In genomic region chr1:180283813-180284768, GRCm38 (mm10) we compare ENCODE assay signal across 8 mouse cellular contexts. TPM values are rescaled to one million over a fixed set of nuclear protein-coding genes. Genes with fewer than 3 reads are reported as not detected.
DNase-seq lines count a peak whose midpoint lies in the region; ATAC-seq and TF ChIP-seq lines count a peak whose summit lies in the region.

No protein-coding gene starts in this region.

- peak overlapping the region; percentile 53; the same call in 1 of the 2 replicates for H3K9ac ChIP-seq in hindbrain, embryonic 13.5 days

- H3K36me3 ChIP-seq in hindbrain, embryonic 13.5 days: no peaks in the 10 kb centered on the region
- H3K36me3 ChIP-seq in midbrain, embryonic 10.5 days: no peaks in the 10 kb centered on the region

- peak; percentile 22; the same call in 1 of the 2 replicates for TF ChIP-seq CTCF in left cerebral cortex, adult 2 months (IDR thresholded peaks at IDR 0.05)

- 22% methylated on average over 16 of the region's 16 CpGs for WGBS in hindbrain, embryonic 13.5 days
- WGBS in midbrain, embryonic 10.5 days: 20% methylated on average over 16 of the region's 16 CpGs

- peak; percentile 34; the same call in 1 of the 2 replicates for ATAC-seq in hindbrain, embryonic 13.5 days (ENCODE audit: low FRiP score)
- no peak for ATAC-seq in megakaryocyte-erythroid progenitor cell, adult 5-6 weeks (replicated peaks; ENCODE audit: low FRiP score, low TSS enrichment, poor library complexity, severe bottlenecking)

- H3K27ac ChIP-seq in left cerebral cortex, adult 2 months: no peak overlapping the region
- H3K27ac ChIP-seq in hindbrain, embryonic 13.5 days: peak overlapping the region; percentile 56; the same call in 1 of the 2 replicates
- peak overlapping the region; percentile 58 for H3K27ac ChIP-seq in midbrain, embryonic 10.5 days (replicated peaks)

- H3K27me3 ChIP-seq in hindbrain, embryonic 13.5 days: peaks cover 5% of the 10 kb centered on the region; the same call in 1 of the 2 replicates
- peaks cover 5% of the 10 kb centered on the region for H3K27me3 ChIP-seq in midbrain, embryonic 10.5 days (ENCODE audit: low read depth, poor library complexity, severe bottlenecking)

- intact Hi-C loops in left cerebral cortex, adult 2 months (cut with DNase I): no loop called here
- intact Hi-C loops in left cerebral cortex, postnatal 4 days (cut with DNase I): no loop called here

- no peak overlapping the region for H3K4me3 ChIP-seq in left cerebral cortex, adult 2 months
- no peak overlapping the region for H3K4me3 ChIP-seq in hindbrain, embryonic 13.5 days
- peak overlapping the region; percentile 19; the same call in 1 of the 2 replicates for H3K4me3 ChIP-seq in midbrain, embryonic 10.5 days

- no peaks in the 10 kb centered on the region for H3K9me3 ChIP-seq in hindbrain, embryonic 13.5 days
- no peaks in the 10 kb centered on the region for H3K9me3 ChIP-seq in midbrain, embryonic 10.5 days (replicated peaks)

- no peak for DNase-seq in left cerebral cortex, adult 2 months (ENCODE audit: extremely low spot score in 1 of 2, low spot score in 2 of 2)
- DNase-seq in left cerebral cortex, postnatal 4 days: no peak
- DNase-seq in embryo, embryonic 10 days (ENCODE audit: low spot score): peak; percentile 83
- DNase-seq in midbrain, embryonic 10.5 days (ENCODE audit: low spot score): peak; percentile 59
- DNase-seq in cerebellum, postnatal 10 days: no peak
- no peak for DNase-seq in cerebellum, adult 8-10 months

- H3K4me1 ChIP-seq in hindbrain, embryonic 13.5 days (replicated peaks): peaks cover 24% of the 10 kb centered on the region
- peaks cover 26% of the 10 kb centered on the region for H3K4me1 ChIP-seq in midbrain, embryonic 10.5 days

- H3K4me2 ChIP-seq in hindbrain, embryonic 13.5 days: peak overlapping the region; percentile 26

RNA-seq across cellular contexts. Expression of gene Psen2, which starts 20.9 kb away (rescaled TPM):
- total RNA-seq in left cerebral cortex, adult 2 months (2021): 10 to 100 TPM; 16.8 to 17.5 TPM
- 10 to 100 TPM; 17.4 to 21.1 TPM for total RNA-seq in left cerebral cortex, postnatal 4 days (2021)
- 11.5 and 12.3 TPM in 2 replicates for polyA plus RNA-seq in hindbrain, embryonic 13.5 days (2015; fragmentation: Nextera tagmentation; extraction: Ambion mirVana)
- 6.2 and 6.5 TPM in 2 replicates for polyA plus RNA-seq in midbrain, embryonic 10.5 days (2016; fragmentation: Nextera tagmentation; extraction: Ambion mirVana)
- 75.6 and 93.3 TPM in 2 replicates for total RNA-seq in megakaryocyte-erythroid progenitor cell, adult 5-6 weeks (2014; fragmentation: Nextera tagmentation)
- total RNA-seq in megakaryocyte-erythroid progenitor cell, adult 5-6 weeks (2017): 39.5 and 66.4 TPM in 2 replicates

RNA-seq across cellular contexts. Expression of gene Itpkb, which starts 46.2 kb away (rescaled TPM):
- total RNA-seq in left cerebral cortex, adult 2 months (2021): 10 to 100 TPM; 17.9 to 18.2 TPM
- total RNA-seq in left cerebral cortex, postnatal 4 days (2021): 10 to 100 TPM; 12.1 to 12.3 TPM
- 2.6 and 3.4 TPM in 2 replicates for polyA plus RNA-seq in hindbrain, embryonic 13.5 days (2015; fragmentation: Nextera tagmentation; extraction: Ambion mirVana)
- 2.2 and 2.8 TPM in 2 replicates for polyA plus RNA-seq in midbrain, embryonic 10.5 days (2016; fragmentation: Nextera tagmentation; extraction: Ambion mirVana)
- total RNA-seq in megakaryocyte-erythroid progenitor cell, adult 5-6 weeks (2014; fragmentation: Nextera tagmentation): 11.5 and 12.9 TPM in 2 replicates
- total RNA-seq in megakaryocyte-erythroid progenitor cell, adult 5-6 weeks (2017): 6.1 and 6.3 TPM in 2 replicates

Comparison
In these comparisons a context has a peak if more than half of its experiments do, and no peak if none do; other contexts are left out.
1. DNase-seq: peak in embryo, embryonic 10 days (single experiment) and midbrain, embryonic 10.5 days (single experiment); none in left cerebral cortex, adult 2 months (0 of 2), left cerebral cortex, postnatal 4 days (single experiment), cerebellum, postnatal 10 days (0 of 2) and cerebellum, adult 8-10 months (single experiment).